Mouse (Mus musculus) lung, embryonic 14.5 days (tissue): ENCODE measurements at regions not wholly inside any gene's neighbourhood (a gene's known extent, or its start where the extent isn't known, plus 50 kb on each side); places are given as distances from the start of the nearest gene placed in this dataset.
A peak's percentile ranks its signal among the peaks of the same experiment; 100 is the strongest.

ENCODE experiments used
- ATAC-seq: fragments of 200-750 bp; cut with Nextera tagmentation; 2 replicates; pipeline ENCODE4 v1.8.0; 2017; ENCODE audit warnings: mild to moderate bottlenecking, moderate TSS enrichment, moderate library complexity; ENCODE audit not compliant: insufficient read depth
- DNase-seq: peaks from one replicate; pipeline ENCODE4 v3.0.0-alpha.2; 2015
- H3K27ac ChIP-seq: fragments of 300-500 bp; sonication (generic); 2 replicates; pipeline ENCODE4 v1.5.1; 2014; ENCODE audit warnings: low read depth, mild to moderate bottlenecking, moderate library complexity
- H3K27me3 ChIP-seq: fragments of 300-500 bp; sonication (generic); 2 replicates; pipeline ENCODE4 v1.6.1; 2014; ENCODE audit warnings: low read length, control low read depth; ENCODE audit not compliant: insufficient read depth
- H3K36me3 ChIP-seq: fragments of 300-500 bp; sonication (generic); 2 replicates; pipeline ENCODE4 v1.6.1; 2014; ENCODE audit warnings: control low read depth; ENCODE audit not compliant: insufficient read depth
- H3K4me1 ChIP-seq: fragments of 300-500 bp; sonication (generic); 2 replicates; pipeline ENCODE4 v1.6.1; 2014; ENCODE audit warnings: antibody characterized with exemption, control low read depth; ENCODE audit not compliant: insufficient read depth
- H3K4me2 ChIP-seq: fragments of 300-500 bp; sonication (generic); 2 replicates; pipeline ENCODE4 v1.6.1; 2014; ENCODE audit warnings: mild to moderate bottlenecking
- H3K4me3 ChIP-seq: fragments of 300-500 bp; sonication (generic); 2 replicates; pipeline ENCODE4 v1.5.1; 2014; ENCODE audit warnings: low read depth, low read length
- H3K9ac ChIP-seq: fragments of 300-500 bp; sonication (generic); 2 replicates; pipeline ENCODE4 v1.6.1; 2014
- H3K9me3 ChIP-seq: fragments of 300-500 bp; sonication (generic); 2 replicates; pipeline ENCODE4 v1.6.1; 2016; ENCODE audit warnings: low read depth, low read length, control low read depth
- CTCF ChIP-seq: IDR thresholded peaks from 2 replicates; pipeline ENCODE4 v1.5.1; 2016; ENCODE audit warnings: antibody characterized with exemption, low read depth
- WGBS: fragments of 180-500 bp; shearing (Covaris S2); extraction: QIAGEN DNeasy Blood & Tissue Kit; methylation state at CpG from one replicate; pipeline ENCODE4 v1.1.7; 2014; 5-methylcytosine and 5-hydroxymethylcytosine counted together

GRCm38 (mm10) chr5:91869791-91870190 is 93.1 kb downstream of the Rchy1 start:
- TF ChIP-seq CTCF = no peak
- 91% methylated on average over 6 of the region's 6 CpGs for WGBS
- Histone ChIP-seq H3K4me3 (no peak overlapping the region), H3K27ac (no peak overlapping the region), H3K4me2 (no peak overlapping the region), H3K9me3 (no peaks in the 10 kb centered on the region), H3K36me3 (no peaks in the 10 kb centered on the region), H3K9ac (no peak overlapping the region), H3K4me1 (no peaks in the 10 kb centered on the region), H3K27me3 (no peaks in the 10 kb centered on the region)
- no peak for DNase-seq
- no peak for ATAC-seq

- no peaks in the 10 kb centered on the region for H3K4me1 ChIP-seq
- DNase-seq (no peak), ATAC-seq (no peak)
- H3K4me3 ChIP-seq = no peak overlapping the region
- TF ChIP-seq CTCF = no peak
- no peaks in the 10 kb centered on the region for H3K9me3 ChIP-seq
- H3K36me3 ChIP-seq = no peaks in the 10 kb centered on the region
- H3K27ac ChIP-seq = no peak overlapping the region
- 89% methylated on average over 3 of the region's 3 CpGs for WGBS
- H3K27me3 ChIP-seq = no peaks in the 10 kb centered on the region
- no peak overlapping the region for H3K9ac ChIP-seq
- no peak overlapping the region for H3K4me2 ChIP-seq
Observed at GRCm38 (mm10) chr5:91866184-91866583, 96.7 kb downstream of the Rchy1 start.

GRCm38 (mm10) chr5:91865365-91865764 is 97.5 kb downstream of the Rchy1 start:
- no peak for ATAC-seq

DNA sequence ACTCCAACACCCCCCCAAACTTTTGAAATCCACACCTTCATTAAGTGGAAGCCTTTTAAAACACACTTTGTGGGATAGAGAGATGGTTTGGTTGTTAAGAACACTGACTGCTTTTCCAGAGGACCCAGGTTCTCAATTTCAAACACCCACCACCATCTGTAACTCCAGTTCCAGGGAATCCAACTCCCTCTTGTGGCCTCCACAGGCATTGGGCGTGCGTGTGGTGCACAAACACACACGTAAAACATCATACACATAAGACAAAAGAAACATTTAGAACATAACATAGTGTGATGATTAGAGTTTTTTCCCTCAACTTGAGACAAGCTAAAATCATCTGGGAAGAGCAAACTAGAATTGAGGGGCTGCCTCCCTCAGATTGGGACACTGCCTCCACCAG is 100.0 kb downstream of the Rchy1 start:
- no peaks in the 10 kb centered on the region for H3K27me3 ChIP-seq
- no peak for DNase-seq

More at GRCm38 (mm10) chr5:91865365-91865764, 97.5 kb downstream of the Rchy1 start:
- H3K4me3 ChIP-seq = no peak overlapping the region
- no peak overlapping the region for H3K27ac ChIP-seq
- H3K36me3 ChIP-seq = no peaks in the 10 kb centered on the region
- WGBS = 69% methylated on average over 3 of the region's 3 CpGs
- no peak for DNase-seq
- H3K4me2 ChIP-seq = no peak overlapping the region
- H3K4me1 ChIP-seq = no peaks in the 10 kb centered on the region
- no peaks in the 10 kb centered on the region for H3K9me3 ChIP-seq
- TF ChIP-seq CTCF = no peak
- H3K27me3 ChIP-seq = no peaks in the 10 kb centered on the region
- H3K9ac ChIP-seq = no peak overlapping the region

GRCm38 (mm10) chr5:91862243-91862642 is 100.6 kb downstream of the Rchy1 start:
- Histone ChIP-seq H3K4me1 (no peaks in the 10 kb centered on the region), H3K27ac (no peak overlapping the region), H3K27me3 (no peaks in the 10 kb centered on the region), H3K4me3 (no peak overlapping the region), H3K9ac (no peak overlapping the region), H3K9me3 (no peaks in the 10 kb centered on the region), H3K4me2 (no peak overlapping the region), H3K36me3 (no peaks in the 10 kb centered on the region)
- ATAC-seq (no peak), DNase-seq (no peak)
- WGBS = 82% methylated on average over 3 of the region's 3 CpGs
- no peak for TF ChIP-seq CTCF

More for the DNA sequence above, 100.0 kb downstream of the Rchy1 start:
- TF ChIP-seq CTCF = 0 out of 2 replicates have a peak, but pooled peaks have one; percentile 31
- Histone ChIP-seq H3K27ac (no peak overlapping the region), H3K4me1 (no peaks in the 10 kb centered on the region), H3K36me3 (no peaks in the 10 kb centered on the region), H3K4me2 (no peak overlapping the region), H3K4me3 (no peak overlapping the region), H3K9me3 (no peaks in the 10 kb centered on the region), H3K9ac (no peak overlapping the region)
- 95% methylated on average over 3 of the region's 3 CpGs for WGBS
- ATAC-seq = no peak

DNA sequence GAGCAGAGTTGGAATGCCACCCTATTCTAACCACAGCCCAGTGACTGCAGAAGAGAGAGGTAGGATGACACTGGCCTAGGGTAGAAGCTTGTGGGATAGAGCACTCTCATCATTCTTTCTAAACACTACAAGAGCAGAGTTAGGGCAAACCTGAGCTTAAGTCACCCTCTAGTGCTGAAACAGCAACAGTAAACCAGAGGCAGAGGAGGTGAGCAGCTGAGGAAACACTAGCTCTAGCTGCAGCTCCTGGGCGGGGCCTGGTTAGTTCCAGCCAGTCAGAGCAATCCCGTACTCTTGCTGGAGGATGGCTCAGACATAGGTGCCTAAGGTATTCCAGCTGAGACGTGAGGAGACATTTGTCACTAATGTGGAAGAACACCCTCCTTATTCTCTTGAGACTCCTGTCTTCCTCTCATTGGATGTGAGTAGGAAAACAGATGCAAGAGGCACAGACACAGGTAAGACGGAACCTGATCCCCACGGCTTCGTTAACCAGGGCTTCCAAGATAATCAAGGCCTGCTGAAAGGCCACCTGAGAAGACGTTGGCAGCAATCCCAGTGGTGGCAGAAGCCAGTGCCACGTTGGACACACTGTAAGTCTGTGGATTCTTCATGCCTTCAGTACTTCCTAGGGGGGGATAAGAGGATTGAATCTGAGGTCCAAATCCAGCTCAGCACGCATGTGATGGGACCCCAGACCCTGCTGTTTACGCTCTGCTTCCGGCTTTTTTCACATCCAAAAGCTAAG is 101.3 kb downstream of the Rchy1 start:
- no peaks in the 10 kb centered on the region for H3K9me3 ChIP-seq
- H3K4me2 ChIP-seq = no peak overlapping the region
- H3K36me3 ChIP-seq = no peaks in the 10 kb centered on the region
- H3K9ac ChIP-seq = no peak overlapping the region
- peak; percentile 41; the same call in 1 of the 2 replicates for ATAC-seq
- peak; percentile 20 for DNase-seq
- no peak overlapping the region for H3K27ac ChIP-seq
- no peaks in the 10 kb centered on the region for H3K27me3 ChIP-seq
- 67% methylated on average over 11 of the region's 11 CpGs for WGBS
- TF ChIP-seq CTCF = peak; percentile 44
- H3K4me1 ChIP-seq = no peaks in the 10 kb centered on the region
- no peak overlapping the region for H3K4me3 ChIP-seq

DNA sequence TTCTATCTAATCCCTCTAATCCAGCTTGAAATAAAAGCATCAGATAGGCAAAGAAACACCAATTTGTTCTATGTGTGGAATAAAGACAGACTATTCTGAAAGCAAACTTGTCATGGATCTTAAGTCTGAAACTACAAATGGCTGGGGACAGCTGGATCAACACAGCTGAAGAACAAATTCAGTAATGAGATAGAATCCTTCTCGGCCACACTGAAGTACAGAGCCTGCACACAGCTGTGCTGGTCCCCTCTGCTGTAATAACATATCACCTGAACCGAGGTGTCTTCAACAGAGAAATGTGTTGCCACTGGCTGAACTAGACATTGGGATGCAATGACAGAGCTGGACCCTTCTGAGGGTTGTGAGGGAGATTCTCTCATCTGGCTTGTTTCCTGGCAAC is 102.4 kb downstream of the Rchy1 start:
- Histone ChIP-seq H3K27me3 (no peaks in the 10 kb centered on the region), H3K4me3 (no peak overlapping the region), H3K4me2 (no peak overlapping the region), H3K4me1 (no peaks in the 10 kb centered on the region), H3K9me3 (no peaks in the 10 kb centered on the region), H3K36me3 (no peaks in the 10 kb centered on the region), H3K27ac (no peak overlapping the region), H3K9ac (no peak overlapping the region)
- DNase-seq (no peak), ATAC-seq (no peak)
- 74% methylated on average over 2 of the region's 2 CpGs for WGBS
- no peak for TF ChIP-seq CTCF
